Mouse (Mus musculus) heart, embryonic 14.5 days (tissue): ENCODE results near the gene Plpp3. TPM values are rescaled to one million over a fixed set of nuclear protein-coding genes. Genes with fewer than 3 reads are reported as not detected.

ENCODE experiments used
- ATAC-seq: fragments of 200-750 bp; cut with Nextera tagmentation; 2 replicates; pipeline ENCODE4 v1.8.0; 2017; ENCODE audit warnings: low read depth, moderate TSS enrichment; ENCODE audit not compliant: insufficient number of reproducible peaks, insufficient read depth, low FRiP score
- H3K27ac ChIP-seq, 2 experiments: fragments of 200-500 bp in 1 of 2; fragments of 300-500 bp in 1 of 2; sonication (generic) in 1 of 2; replicated peaks in 1 of 2; 2 replicates each; pipeline ENCODE4 v1.5.1; 2012 to 2014; ENCODE audit warnings: low read depth in 2 of 2, low read length in 2 of 2, control low read depth in 1 of 2, mild to moderate bottlenecking in 1 of 2, mixed read lengths in 1 of 2; ENCODE audit not compliant: control insufficient read depth in 1 of 2, insufficient read depth in 1 of 2
- H3K27me3 ChIP-seq: fragments of 300-500 bp; sonication (generic); 2 replicates; pipeline ENCODE4 v1.6.1; 2014; ENCODE audit warnings: mild to moderate bottlenecking, low read length, control low read depth; ENCODE audit not compliant: control insufficient read depth, insufficient read depth
- H3K36me3 ChIP-seq: fragments of 300-500 bp; sonication (generic); 2 replicates; pipeline ENCODE4 v1.6.1; 2014; ENCODE audit warnings: mild to moderate bottlenecking, control low read depth, low read length, mixed read lengths; ENCODE audit not compliant: control insufficient read depth, insufficient read depth
- H3K4me1 ChIP-seq, 2 experiments: fragments of 200-500 bp in 1 of 2; fragments of 300-500 bp in 1 of 2; sonication (generic) in 1 of 2; 2 replicates each; pipeline ENCODE4 v1.6.1; 2012 to 2014; ENCODE audit warnings: low read length in 2 of 2, control low read depth in 1 of 2, mixed read lengths in 1 of 2; ENCODE audit not compliant: control insufficient read depth in 2 of 2, insufficient read depth in 2 of 2
- H3K4me2 ChIP-seq: fragments of 300-500 bp; sonication (generic); 2 replicates; pipeline ENCODE4 v1.6.1; 2014; ENCODE audit warnings: mild to moderate bottlenecking, low read length
- H3K4me3 ChIP-seq, 2 experiments: fragments of 200-500 bp in 1 of 2; fragments of 300-500 bp in 1 of 2; sonication (generic) in 1 of 2; 2 replicates each; pipeline ENCODE4 v1.5.1; 2012 to 2014; ENCODE audit warnings: low read length in 2 of 2, mild to moderate bottlenecking in 2 of 2, control low read depth in 1 of 2, low read depth in 1 of 2, moderate library complexity in 1 of 2; ENCODE audit not compliant: control insufficient read depth in 1 of 2, insufficient read depth in 1 of 2
- H3K9ac ChIP-seq: fragments of 300-500 bp; sonication (generic); 2 replicates; pipeline ENCODE4 v1.6.1; 2014; ENCODE audit warnings: mild to moderate bottlenecking, low read length
- H3K9me3 ChIP-seq: fragments of 300-500 bp; sonication (generic); 2 replicates; pipeline ENCODE4 v1.6.1; 2016; ENCODE audit warnings: low read length, control low read depth; ENCODE audit not compliant: control insufficient read depth
- whole genome bisulfite sequencing: fragments of 180-500 bp; shearing (Covaris S2); extraction: QIAGEN DNeasy Blood & Tissue Kit; methylation state at CpG from one replicate; pipeline ENCODE4 v1.1.7; 2014; 5-methylcytosine and 5-hydroxymethylcytosine counted together
- polyA plus RNA-seq: library from polyadenylated mRNA; unstranded; fragments of >200 nt; fragmentation: Nextera tagmentation; extraction: Ambion mirVana; gene quantifications from 2 replicates; pipeline ENCODE4 v1.2.1, GENCODE M21; 2014

The Plpp3 gene
- polyA plus RNA-seq, 1 experiment from 2014 or later = 32.8 TPM

GRCm38 (mm10) chr4:105188801-105189200 lies 31.7 kb downstream of the Plpp3 start:
- ATAC-seq = no peak
- Histone ChIP-seq H3K9me3 (no peaks in the 10 kb centered on the region), H3K4me2 (no peak overlapping the region), H3K4me1 (peaks cover 4 to 9% of the 10 kb centered on the region in 2 experiments; a peak in 1 of 4 replicates), H3K27ac (no peak overlapping the region), H3K4me3 (no peak overlapping the region), H3K36me3 (no peaks in the 10 kb centered on the region), H3K9ac (no peak overlapping the region), H3K27me3 (no peaks in the 10 kb centered on the region)
- WGBS = 85% methylated on average over 7 of the region's 7 CpGs

GRCm38 (mm10) chr4:105190826-105191225 lies 33.7 kb downstream of the Plpp3 start:
- no peaks in the 10 kb centered on the region for H3K27me3 ChIP-seq
- no peak overlapping the region for H3K4me2 ChIP-seq
- 75% methylated on average over 4 of the region's 4 CpGs for WGBS
- peaks cover 8% of the 10 kb centered on the region; the same call in 1 of the 2 replicates for H3K36me3 ChIP-seq
- H3K9ac ChIP-seq = no peak overlapping the region
- no peak for ATAC-seq
- peaks cover 4 to 9% of the 10 kb centered on the region in 2 experiments; a peak in 1 of 4 replicates for H3K4me1 ChIP-seq
- H3K27ac ChIP-seq = peak overlapping the region in 1 of 2 experiments; percentile 24; a peak in 1 of 4 replicates
- no peak overlapping the region for H3K4me3 ChIP-seq
- H3K9me3 ChIP-seq = no peaks in the 10 kb centered on the region

DNA sequence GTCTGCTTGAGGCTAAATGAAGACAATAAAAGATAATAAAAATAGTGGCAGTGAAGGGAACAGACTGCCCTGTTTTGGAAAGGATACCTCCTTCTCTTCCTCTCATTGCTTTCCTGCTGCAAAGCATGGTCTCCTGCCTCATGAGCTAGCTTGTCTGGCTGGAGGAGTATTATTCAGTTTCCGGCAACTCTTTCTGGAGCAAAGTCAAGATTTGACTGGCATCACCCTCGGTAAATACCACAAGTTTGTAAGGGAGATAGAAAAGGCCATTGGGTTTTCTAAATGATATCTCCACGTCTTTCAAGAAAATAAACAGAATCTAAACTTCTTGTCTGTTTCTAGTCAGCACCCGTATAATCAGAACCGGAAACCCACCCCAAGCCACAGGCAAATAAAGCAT lies 34.4 kb downstream of the Plpp3 start:
- Histone ChIP-seq H3K9me3 (no peaks in the 10 kb centered on the region), H3K4me2 (no peak overlapping the region), H3K9ac (no peak overlapping the region), H3K4me3 (no peak overlapping the region), H3K27ac (peak overlapping the region in 1 of 2 experiments; percentile 24; a peak in 1 of 4 replicates), H3K4me1 (peaks cover 4 to 9% of the 10 kb centered on the region in 2 experiments; a peak in 1 of 4 replicates), H3K36me3 (peaks cover 8% of the 10 kb centered on the region; the same call in 1 of the 2 replicates), H3K27me3 (no peaks in the 10 kb centered on the region)
- 61% methylated on average over 5 of the region's 5 CpGs for whole genome bisulfite sequencing
- ATAC-seq = no peak

GRCm38 (mm10) chr4:105192665-105193064 lies 35.5 kb downstream of the Plpp3 start:
- 44% methylated on average over 5 of the region's 5 CpGs for WGBS
- no peak overlapping the region for H3K27ac ChIP-seq
- no peak for ATAC-seq

GRCm38 (mm10) chr4:105195256-105195655 lies 38.1 kb downstream of the Plpp3 start:
- Histone ChIP-seq H3K27ac (no peak overlapping the region), H3K4me2 (no peak overlapping the region), H3K27me3 (no peaks in the 10 kb centered on the region), H3K36me3 (peaks cover 14% of the 10 kb centered on the region; the same call in 1 of the 2 replicates), H3K9me3 (no peaks in the 10 kb centered on the region), H3K9ac (no peak overlapping the region), H3K4me1 (peaks cover 4 to 6% of the 10 kb centered on the region in 2 experiments; a peak in 1 of 4 replicates), H3K4me3 (no peak overlapping the region)
- 84% methylated on average over 9 of the region's 9 CpGs for WGBS
- ATAC-seq = no peak

More at GRCm38 (mm10) chr4:105192665-105193064, 35.5 kb downstream of the Plpp3 start:
- Histone ChIP-seq H3K9me3 (no peaks in the 10 kb centered on the region), H3K4me2 (no peak overlapping the region), H3K4me1 (peaks cover 4 to 9% of the 10 kb centered on the region in 2 experiments; a peak in 1 of 4 replicates), H3K36me3 (peaks cover 8% of the 10 kb centered on the region; the same call in 1 of the 2 replicates), H3K9ac (no peak overlapping the region), H3K4me3 (no peak overlapping the region), H3K27me3 (no peaks in the 10 kb centered on the region)

GRCm38 (mm10) chr4:105196099-105196498 lies 39.0 kb downstream of the Plpp3 start:
- Histone ChIP-seq H3K4me3 (no peak overlapping the region), H3K4me2 (no peak overlapping the region), H3K4me1 (peaks cover 0 to 6% of the 10 kb centered on the region in 2 experiments; a peak in 2 of 4 replicates), H3K9me3 (no peaks in the 10 kb centered on the region), H3K36me3 (peaks cover 14% of the 10 kb centered on the region; the same call in 1 of the 2 replicates), H3K9ac (no peak overlapping the region), H3K27me3 (no peaks in the 10 kb centered on the region), H3K27ac (no peak overlapping the region)
- ATAC-seq = no peak
- 88% methylated on average over 9 of the region's 9 CpGs for WGBS

- Histone ChIP-seq H3K9me3 (no peaks in the 10 kb centered on the region), H3K27me3 (no peaks in the 10 kb centered on the region), H3K4me2 (no peak overlapping the region), H3K36me3 (peaks cover 14% of the 10 kb centered on the region; the same call in 1 of the 2 replicates), H3K4me1 (peaks cover 0 to 5% of the 10 kb centered on the region in 2 experiments; a peak in 2 of 4 replicates), H3K27ac (no peak overlapping the region), H3K9ac (no peak overlapping the region), H3K4me3 (no peak overlapping the region)
- no peak for ATAC-seq
- 85% methylated on average over 9 of the region's 9 CpGs for WGBS
Observed at GRCm38 (mm10) chr4:105196993-105197765, 40.0 kb downstream of the Plpp3 start.
